Mouse (Mus musculus) heart, adult 9 months (tissue): ENCODE results near the gene Slc22a5.
A peak's percentile ranks its signal among the peaks of the same experiment; 100 is the strongest.

Source experiments
- DNase-seq, 2 experiments: peaks; one replicate each; pipeline ENCODE4 v3.0.0; 2022; ENCODE audit warnings: low spot score in 2 of 2

Gene Slc22a5

DNA sequence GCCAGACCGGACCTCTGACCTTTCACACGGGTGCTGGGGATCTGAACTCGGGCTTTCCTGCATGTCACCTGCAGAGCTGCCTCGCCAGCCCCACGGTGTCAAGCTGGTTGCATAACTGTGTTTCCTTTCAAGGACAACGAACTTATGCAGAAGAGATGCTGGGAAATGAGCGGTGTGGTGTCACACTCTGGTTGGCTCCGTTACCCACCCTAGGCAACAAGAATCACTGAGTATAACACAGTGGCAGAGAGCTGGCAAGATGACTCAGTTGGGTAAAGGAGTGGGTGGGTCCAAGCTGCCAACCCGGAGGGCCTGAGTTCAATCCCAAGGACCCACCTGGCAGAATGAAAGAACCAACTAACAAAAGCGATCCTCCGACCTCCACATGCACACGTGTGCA is 49.9 kb downstream of the Slc22a5 start:
- no peak for DNase-seq

DNA sequence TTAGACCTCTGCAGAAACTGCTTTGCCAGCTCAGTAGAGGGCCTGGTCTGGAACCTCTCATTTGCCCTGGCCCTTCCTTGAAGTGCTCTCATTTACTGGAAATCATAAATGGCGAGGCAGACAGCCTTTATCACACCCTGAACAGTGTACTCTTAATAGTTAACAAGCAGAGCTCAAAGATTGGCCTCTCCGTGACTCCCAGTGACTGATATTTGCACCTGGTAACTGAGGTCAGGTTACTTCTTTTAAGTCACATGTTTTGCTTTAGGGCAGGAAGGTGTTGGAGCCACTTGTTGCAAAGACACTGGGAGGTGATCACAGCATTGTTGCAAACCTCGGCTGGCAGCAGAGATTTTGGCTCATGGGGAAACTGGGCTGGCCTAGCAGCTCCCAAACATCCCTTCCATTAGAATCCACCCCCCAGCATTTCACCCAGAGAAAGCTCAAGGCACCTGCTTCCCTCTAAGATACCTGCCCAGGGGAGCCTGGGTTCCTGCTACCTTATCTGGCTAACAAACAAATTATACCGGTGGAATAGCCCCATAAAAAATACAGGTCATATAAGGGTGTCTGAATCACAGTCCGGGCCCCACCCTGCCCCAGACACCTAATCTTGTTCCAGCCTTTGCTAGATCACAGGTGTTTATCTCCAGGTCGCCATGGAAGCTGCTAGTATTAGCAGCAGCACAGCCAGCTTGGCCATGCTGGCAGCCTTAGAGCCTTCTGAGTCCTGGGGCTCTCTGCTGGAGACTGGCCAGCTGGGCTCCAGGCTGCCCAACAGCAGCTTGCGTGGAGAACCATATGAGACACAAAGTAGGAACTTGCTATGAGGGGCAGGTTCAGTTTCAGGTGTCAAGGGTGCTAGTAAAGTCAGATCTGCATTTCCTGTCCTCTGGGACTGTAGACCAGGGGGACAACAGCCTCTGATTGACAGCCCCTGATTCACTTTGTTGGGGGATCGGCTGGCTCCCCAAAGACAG is 51.5 kb downstream of the Slc22a5 start:
- no peak for DNase-seq

DNA sequence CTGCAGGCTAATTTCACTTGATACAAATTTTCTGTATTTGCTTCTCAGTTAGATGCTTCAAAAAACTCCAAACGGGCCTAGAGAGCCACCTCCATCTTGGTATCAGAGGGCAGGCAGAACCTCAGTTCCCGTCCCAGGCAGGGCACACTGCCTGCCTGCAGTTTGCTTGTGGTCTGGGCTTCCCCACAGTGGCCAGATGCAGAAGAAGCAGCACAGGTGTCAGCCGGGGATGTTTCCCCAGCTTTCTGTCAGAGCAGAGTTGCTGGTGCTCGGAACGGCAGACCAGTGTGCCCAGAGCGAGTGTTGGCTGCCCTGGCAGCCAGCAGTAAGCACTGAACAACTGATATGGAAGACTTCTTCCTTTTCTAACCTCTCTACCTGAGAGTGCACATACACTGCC is 52.3 kb downstream of the Slc22a5 start:
- no peak for DNase-seq

GRCm38 (mm10) chr11:53837731-53838130 is 53.7 kb downstream of the Slc22a5 start:
- no peak for DNase-seq

- no peak for DNase-seq
These were observed 56.0 kb downstream of the Slc22a5 start for GRCm38 (mm10) chr11:53835379-53836010.

- DNase-seq, result no peak
These were observed 66.1 kb downstream of the Slc22a5 start for GRCm38 (mm10) chr11:53825409-53825808.

DNA sequence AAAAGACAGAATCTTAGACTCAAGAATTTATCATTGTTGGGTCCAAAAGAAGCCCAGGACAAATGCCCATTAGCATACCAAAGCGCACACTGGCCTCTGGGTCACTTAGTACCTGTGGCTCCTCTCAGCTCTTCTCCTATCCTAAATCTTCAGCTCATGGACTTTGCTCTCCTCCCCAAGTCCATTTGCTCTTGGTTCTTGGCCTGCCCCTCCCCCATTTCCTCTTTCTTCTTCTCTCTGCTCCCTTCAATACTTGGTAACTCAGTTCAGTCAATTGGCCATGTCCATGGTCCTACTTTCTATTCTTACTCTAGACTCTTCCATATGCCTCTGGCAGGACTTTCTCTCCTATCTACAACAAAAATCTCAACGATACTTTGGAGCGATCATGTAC is 69.5 kb downstream of the Slc22a5 start:
- no peak for DNase-seq

GRCm38 (mm10) chr11:53821230-53821944 is 70.1 kb downstream of the Slc22a5 start:
- peak in 1 of 2 experiments; percentile 44 for DNase-seq

- no peak for DNase-seq
These were observed 70.8 kb downstream of the Slc22a5 start for GRCm38 (mm10) chr11:53820516-53821170.

- DNase-seq, result no peak
These were observed 71.9 kb downstream of the Slc22a5 start for GRCm38 (mm10) chr11:53819511-53819910.

DNA sequence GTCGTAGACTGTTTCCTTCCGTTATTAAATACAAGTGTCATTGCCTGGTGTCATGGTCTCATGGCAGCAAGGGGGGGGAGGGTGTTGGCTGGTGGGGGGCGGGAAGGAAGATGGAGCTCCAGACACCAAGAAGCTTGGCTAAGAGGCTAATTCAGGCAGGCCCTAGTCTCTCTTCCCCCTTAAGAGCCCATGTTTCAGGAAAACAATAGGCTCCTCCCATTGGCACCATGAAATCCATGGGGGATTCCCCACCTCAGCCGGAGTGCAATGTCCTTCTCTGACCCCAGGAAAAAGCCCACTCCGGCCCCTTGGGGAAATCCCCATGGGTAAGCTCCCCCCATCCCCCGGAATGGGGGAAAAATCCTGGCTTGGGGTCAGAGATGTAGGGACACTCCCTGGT is 72.7 kb downstream of the Slc22a5 start:
- peak; percentile 65 to 75 for DNase-seq

GRCm38 (mm10) chr11:53816841-53817375 is 74.6 kb downstream of the Slc22a5 start:
- no peak for DNase-seq

GRCm38 (mm10) chr11:53814810-53815209 is 76.7 kb downstream of the Slc22a5 start:
- no peak for DNase-seq
